Mouse (Mus musculus): ENCODE measurements around the gene Amfr.

DNA sequence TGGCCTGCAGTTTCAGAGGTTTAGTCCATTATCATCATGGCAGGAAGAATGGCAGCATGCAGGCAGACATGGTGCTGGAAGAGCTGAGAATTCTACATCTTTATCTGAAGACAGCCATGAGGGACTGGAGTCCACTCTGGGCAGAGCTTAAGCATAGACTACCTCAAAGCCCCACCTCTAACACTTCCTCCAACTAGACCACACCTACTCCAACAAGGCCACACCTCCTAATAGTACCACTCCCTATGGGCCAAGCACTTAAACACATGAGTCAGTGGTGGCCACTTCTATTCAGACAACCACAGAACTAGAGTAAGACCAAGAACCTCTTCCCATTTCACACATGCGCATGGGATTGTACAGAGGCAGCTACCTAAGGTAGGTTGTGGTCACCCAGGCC is 66.2 kb downstream of the Amfr start:
- no peak for TF ChIP-seq CTCF (conservative IDR thresholded peaks at IDR 0.05 in 1 of 2, IDR thresholded peaks at IDR 0.05 in 1 of 2; ENCODE audit: low read depth in 2 of 2, low read length in 2 of 2)
- no peak for TF ChIP-seq MAFK (IDR thresholded peaks at IDR 0.05; ENCODE audit: insufficient replicate concordance, low read length)
- TF ChIP-seq POLR2A (IDR thresholded peaks at IDR 0.05; ENCODE audit: low read depth, low read length), result no peak
- TF ChIP-seq EP300 (IDR thresholded peaks at IDR 0.05; ENCODE audit: low read length), result no peak
- no peak for TF ChIP-seq USF1 (IDR thresholded peaks at IDR 0.05; ENCODE audit: low read depth, low read length)
